Mouse (Mus musculus) neural tube, embryonic 14.5 days (tissue): ENCODE measurements around the gene Itgb1bp1. TPM values are rescaled to one million over a fixed set of nuclear protein-coding genes. Genes with fewer than 3 reads are reported as not detected.

Experiments
- ATAC-seq: fragments of 200-750 bp; cut with Nextera tagmentation; 2 replicates; pipeline ENCODE4 v1.8.0; 2017; ENCODE audit warnings: low read depth, mild to moderate bottlenecking, moderate TSS enrichment, moderate library complexity
- H3K27ac ChIP-seq: fragments of 300-500 bp; sonication (generic); 2 replicates; pipeline ENCODE4 v1.5.1; 2014; ENCODE audit warnings: low read depth, mild to moderate bottlenecking, control low read depth, low read length, moderate library complexity, mixed read lengths
- H3K27me3 ChIP-seq: fragments of 300-500 bp; sonication (generic); 2 replicates; pipeline ENCODE4 v1.6.1; 2014; ENCODE audit warnings: low read length; ENCODE audit not compliant: control insufficient read depth, insufficient read depth
- H3K36me3 ChIP-seq: fragments of 300-500 bp; sonication (generic); 2 replicates; pipeline ENCODE4 v1.6.1; 2014; ENCODE audit warnings: low read length, mixed read lengths; ENCODE audit not compliant: control insufficient read depth, insufficient read depth
- H3K4me1 ChIP-seq: fragments of 300-500 bp; sonication (generic); 2 replicates; pipeline ENCODE4 v1.6.1; 2014; ENCODE audit warnings: low read length; ENCODE audit not compliant: control insufficient read depth, insufficient read depth
- H3K4me2 ChIP-seq: fragments of 300-500 bp; sonication (generic); 2 replicates; pipeline ENCODE4 v1.6.1; 2014; ENCODE audit warnings: mild to moderate bottlenecking, low read depth, low read length, control low read depth
- H3K4me3 ChIP-seq: fragments of 300-500 bp; sonication (generic); 2 replicates; pipeline ENCODE4 v1.5.1; 2014; ENCODE audit warnings: low read depth, low read length, control low read depth, mixed read lengths
- H3K9ac ChIP-seq: fragments of 300-500 bp; sonication (generic); replicated peaks from 2 replicates; pipeline ENCODE4 v1.6.1; 2014; ENCODE audit warnings: low read depth, mild to moderate bottlenecking, control low read depth, low read length, mixed read lengths
- H3K9me3 ChIP-seq: fragments of 300-500 bp; sonication (generic); 2 replicates; pipeline ENCODE4 v1.6.1; 2016; ENCODE audit warnings: low read length; ENCODE audit not compliant: control insufficient read depth
- WGBS: fragments of 180-500 bp; shearing (Covaris S2); extraction: QIAGEN DNeasy Blood & Tissue Kit; methylation state at CpG from one replicate; pipeline ENCODE4 v1.1.7; 2014; 5-methylcytosine and 5-hydroxymethylcytosine counted together
- polyA plus RNA-seq: library from polyadenylated mRNA; unstranded; fragments of >200 nt; fragmentation: Nextera tagmentation; extraction: Ambion mirVana; gene quantifications from 2 replicates; pipeline ENCODE4 v1.2.1, GENCODE M21; 2014

The Itgb1bp1 gene
- polyA plus RNA-seq, 1 experiment from 2014 or later, result 40.6 TPM

- Histone ChIP-seq H3K4me1 (peaks cover 17% of the 10 kb centered on the region), H3K9me3 (no peaks in the 10 kb centered on the region), H3K4me2 (peak overlapping the region; percentile 81), H3K27me3 (no peaks in the 10 kb centered on the region), H3K4me3 (peak overlapping the region; percentile 82), H3K27ac (peak overlapping the region; percentile 75), H3K9ac (peak overlapping the region; percentile 80), H3K36me3 (no peaks in the 10 kb centered on the region)
- ATAC-seq, result peak; percentile 86
- WGBS, result under 1% methylated on average over 47 of the region's 47 CpGs
These were observed 409 bp downstream of the Itgb1bp1 start for GRCm38 (mm10) chr12:21285508-21286242.

- H3K4me1 ChIP-seq, result peaks cover 17% of the 10 kb centered on the region
- peak within 1 kb of the TSS; percentile 92 for H3K27ac ChIP-seq
- peak within 1 kb of the TSS; percentile 91 for H3K9ac ChIP-seq
- no peaks in the 10 kb centered on the region for H3K9me3 ChIP-seq
- no peak for ATAC-seq
- H3K27me3 ChIP-seq, result no peaks in the 10 kb centered on the region
- WGBS, result 57% methylated on average over 11 of the region's 11 CpGs
- peak within 1 kb of the TSS; percentile 81 for H3K4me2 ChIP-seq
- H3K4me3 ChIP-seq, result peak within 1 kb of the TSS; percentile 82
- no peaks in the 10 kb centered on the region for H3K36me3 ChIP-seq
These were observed 1.2 kb downstream of the Itgb1bp1 start, which contains the start of gene Cpsf3 for GRCm38 (mm10) chr12:21284761-21285441. Gene Cpsf3, plus strand, starts transcription at chr12:21285391.

DNA sequence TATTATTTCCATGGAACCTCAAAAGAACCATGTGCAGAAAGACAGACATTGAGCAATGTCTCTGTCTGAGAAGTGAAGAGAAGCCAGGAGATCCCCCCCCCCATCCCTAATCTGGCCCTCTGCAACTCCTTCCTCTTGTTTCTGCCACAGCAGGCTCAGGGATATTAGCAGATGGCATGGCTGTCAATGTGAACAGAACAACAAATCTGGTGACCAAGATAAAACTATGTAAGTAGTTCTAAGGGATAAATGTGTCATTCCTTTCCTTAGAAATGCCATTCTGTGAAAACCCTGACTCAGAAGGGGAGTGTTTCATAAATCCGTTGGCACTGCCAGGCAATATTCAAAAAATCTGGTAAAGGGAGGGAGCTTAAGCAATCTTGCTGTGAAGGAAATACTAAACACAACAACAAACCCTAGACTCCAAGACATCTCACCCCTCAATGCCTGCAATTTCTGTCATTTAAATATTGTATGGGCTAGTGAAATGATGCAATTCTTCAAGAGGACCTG lies 8.7 kb downstream of the Itgb1bp1 start:
- no peak for ATAC-seq
- H3K27ac ChIP-seq, result no peak overlapping the region
- H3K9ac ChIP-seq, result no peak overlapping the region
- H3K9me3 ChIP-seq, result no peaks in the 10 kb centered on the region
- H3K4me2 ChIP-seq, result no peak overlapping the region
- H3K36me3 ChIP-seq, result no peaks in the 10 kb centered on the region
- H3K27me3 ChIP-seq, result no peaks in the 10 kb centered on the region
- WGBS, result 97% methylated on average over 1 of the region's 1 CpGs
- H3K4me3 ChIP-seq, result no peak overlapping the region
- no peaks in the 10 kb centered on the region for H3K4me1 ChIP-seq

GRCm38 (mm10) chr12:21274446-21274845 lies 11.6 kb downstream of the Itgb1bp1 start:
- WGBS, result 68% methylated on average over 7 of the region's 7 CpGs
- Histone ChIP-seq H3K4me2 (no peak overlapping the region), H3K4me1 (no peaks in the 10 kb centered on the region), H3K9me3 (no peaks in the 10 kb centered on the region), H3K27ac (no peak overlapping the region), H3K36me3 (peaks cover 16% of the 10 kb centered on the region; the same call in 1 of the 2 replicates), H3K9ac (no peak overlapping the region), H3K27me3 (no peaks in the 10 kb centered on the region), H3K4me3 (no peak overlapping the region)
- ATAC-seq, result no peak

DNA sequence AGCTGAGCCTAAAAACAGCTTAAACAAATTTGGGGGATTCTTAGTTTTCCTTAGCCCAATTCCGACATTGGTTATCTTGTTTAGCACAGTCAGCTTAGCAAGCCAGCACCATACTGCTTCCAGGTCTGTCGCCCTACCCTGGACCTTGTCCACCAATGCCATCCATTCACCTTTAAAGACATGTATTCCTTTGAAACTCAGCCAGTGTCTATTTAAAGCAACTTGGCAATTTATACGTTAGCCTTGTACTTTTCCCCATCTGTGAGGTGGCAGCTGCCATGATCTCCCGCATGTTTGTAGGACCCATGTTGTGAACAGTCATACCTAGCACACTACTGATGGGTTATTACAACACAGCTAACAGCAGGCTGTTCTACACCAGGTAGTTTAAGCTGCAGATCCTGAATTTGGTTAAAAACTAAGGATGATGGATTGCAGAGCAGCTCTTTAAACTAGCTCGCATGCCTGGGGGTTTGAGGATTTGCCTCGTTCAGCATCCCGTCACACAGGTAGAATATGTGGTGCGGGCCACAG lies 17.9 kb downstream of the Itgb1bp1 start:
- H3K27me3 ChIP-seq, result no peaks in the 10 kb centered on the region
- no peak overlapping the region for H3K9ac ChIP-seq
- H3K27ac ChIP-seq, result no peak overlapping the region
- H3K4me3 ChIP-seq, result no peak overlapping the region
- no peak for ATAC-seq
- WGBS, result 91% methylated on average over 8 of the region's 8 CpGs
- no peak overlapping the region for H3K4me2 ChIP-seq
- no peaks in the 10 kb centered on the region for H3K9me3 ChIP-seq
- no peaks in the 10 kb centered on the region for H3K4me1 ChIP-seq
- peaks cover 42% of the 10 kb centered on the region for H3K36me3 ChIP-seq

DNA sequence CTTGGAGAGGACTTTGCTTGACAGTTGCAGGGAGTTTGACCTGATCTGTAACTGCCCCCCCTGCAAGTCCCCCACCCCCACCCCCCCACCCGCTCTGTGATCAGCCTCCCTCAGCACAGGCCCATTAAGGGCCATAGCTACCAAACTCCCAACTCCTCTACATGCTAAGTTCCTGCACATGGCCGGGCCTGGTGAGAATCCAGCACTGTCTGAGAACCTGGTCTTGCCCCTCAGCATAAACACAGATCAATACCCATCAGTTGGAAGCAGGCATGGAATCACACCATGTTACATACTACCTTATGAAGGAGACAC lies 19.3 kb downstream of the Itgb1bp1 start:
- Histone ChIP-seq H3K27ac (no peak overlapping the region), H3K4me2 (no peak overlapping the region), H3K27me3 (no peaks in the 10 kb centered on the region), H3K9me3 (no peaks in the 10 kb centered on the region), H3K36me3 (peaks cover 49% of the 10 kb centered on the region), H3K4me3 (no peak overlapping the region), H3K9ac (no peak overlapping the region), H3K4me1 (no peaks in the 10 kb centered on the region)
- WGBS, result 70% methylated on average over 2 of the region's 2 CpGs
- peak; percentile 62; the same call in 1 of the 2 replicates for ATAC-seq

- H3K36me3 ChIP-seq, result peaks cover 46% of the 10 kb centered on the region
- no peaks in the 10 kb centered on the region for H3K9me3 ChIP-seq
- no peaks in the 10 kb centered on the region for H3K4me1 ChIP-seq
- no peak overlapping the region for H3K4me2 ChIP-seq
- H3K27me3 ChIP-seq, result no peaks in the 10 kb centered on the region
- WGBS, result 80% methylated on average over 14 of the region's 14 CpGs
- no peak overlapping the region for H3K27ac ChIP-seq
- peak; percentile 92 for ATAC-seq
- no peak overlapping the region for H3K9ac ChIP-seq
- H3K4me3 ChIP-seq, result no peak overlapping the region
These were observed 19.9 kb downstream of the Itgb1bp1 start for GRCm38 (mm10) chr12:21265946-21266783.

DNA sequence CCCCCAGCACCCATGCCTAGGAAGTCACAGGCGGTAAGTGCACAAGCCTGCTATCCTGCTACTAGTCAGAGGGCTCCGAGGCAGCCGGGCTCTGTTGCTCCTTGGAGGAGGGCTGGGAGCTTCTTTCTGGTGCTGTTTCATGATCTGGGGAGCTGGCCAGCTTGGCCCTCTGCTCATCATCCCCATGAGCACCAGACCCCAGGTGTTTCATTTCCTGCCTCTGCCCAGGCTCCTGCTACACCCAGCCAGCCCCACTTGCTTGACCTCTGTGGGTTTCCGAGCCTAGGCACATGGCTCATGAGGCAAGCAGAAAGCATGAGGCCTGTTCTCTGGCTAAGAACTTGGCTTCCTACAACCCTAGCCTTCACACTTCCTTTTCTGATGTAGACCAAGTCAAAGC lies 20.6 kb downstream of the Itgb1bp1 start:
- H3K9ac ChIP-seq, result no peak overlapping the region
- H3K4me2 ChIP-seq, result no peak overlapping the region
- 96% methylated on average over 4 of the region's 4 CpGs for WGBS
- ATAC-seq, result 0 out of 2 replicates have a peak, but pooled peaks have one; percentile 3
- peaks cover 40% of the 10 kb centered on the region for H3K36me3 ChIP-seq
- H3K27ac ChIP-seq, result no peak overlapping the region
- no peaks in the 10 kb centered on the region for H3K4me1 ChIP-seq
- no peaks in the 10 kb centered on the region for H3K9me3 ChIP-seq
- H3K4me3 ChIP-seq, result no peak overlapping the region
- no peaks in the 10 kb centered on the region for H3K27me3 ChIP-seq
